Mouse (Mus musculus) heart, embryonic 11.5 days (tissue): ENCODE data around the gene Clstn2. TPM values are rescaled to one million over a fixed set of nuclear protein-coding genes. Genes with fewer than 3 reads are reported as not detected.

Experiments used
- ATAC-seq: fragments of 200-750 bp; cut with Nextera tagmentation; replicated peaks from 2 replicates; pipeline ENCODE4 v1.8.0; 2017; ENCODE audit warnings: moderate library complexity; ENCODE audit not compliant: insufficient number of reproducible peaks, low FRiP score, low TSS enrichment
- H3K27ac ChIP-seq: fragments of 300-500 bp; sonication (generic); 2 replicates; pipeline ENCODE4 v1.5.1; 2014; ENCODE audit warnings: mild to moderate bottlenecking, low read depth, low read length
- H3K27me3 ChIP-seq: fragments of 300-500 bp; sonication (generic); 2 replicates; pipeline ENCODE4 v1.6.1; 2014; ENCODE audit warnings: mild to moderate bottlenecking, low read length, mixed read lengths; ENCODE audit not compliant: control insufficient read depth, insufficient read depth
- H3K36me3 ChIP-seq: fragments of 300-500 bp; sonication (generic); 2 replicates; pipeline ENCODE4 v1.6.1; 2014; ENCODE audit warnings: mild to moderate bottlenecking, low read length, moderate library complexity, mixed read lengths; ENCODE audit not compliant: control insufficient read depth, insufficient read depth
- H3K4me1 ChIP-seq: fragments of 300-500 bp; sonication (generic); 2 replicates; pipeline ENCODE4 v1.6.1; 2014; ENCODE audit warnings: low read length; ENCODE audit not compliant: control insufficient read depth, insufficient read depth
- H3K4me2 ChIP-seq: fragments of 300-500 bp; sonication (generic); 2 replicates; pipeline ENCODE4 v1.6.1; 2014; ENCODE audit warnings: mild to moderate bottlenecking, moderate library complexity
- H3K4me3 ChIP-seq: fragments of 300-500 bp; sonication (generic); 2 replicates; pipeline ENCODE4 v1.5.1; 2014; ENCODE audit warnings: low read depth, low read length
- H3K9ac ChIP-seq: fragments of 300-500 bp; sonication (generic); 2 replicates; pipeline ENCODE4 v1.6.1; 2014; ENCODE audit warnings: mild to moderate bottlenecking, low read depth, low read length, moderate library complexity
- H3K9me3 ChIP-seq: fragments of 300-500 bp; sonication (generic); replicated peaks from 2 replicates; pipeline ENCODE4 v1.6.1; 2016; ENCODE audit warnings: low read length; ENCODE audit not compliant: control insufficient read depth
- WGBS: fragments of 180-500 bp; shearing (Covaris S2); extraction: QIAGEN DNeasy Blood & Tissue Kit; methylation state at CpG from one replicate; pipeline ENCODE4 v1.1.7; 2014; ENCODE audit not compliant: insufficient replicate concordance; 5-methylcytosine and 5-hydroxymethylcytosine counted together
- polyA plus RNA-seq: library from polyadenylated mRNA; unstranded; fragments of >200 nt; fragmentation: Nextera tagmentation; extraction: Ambion mirVana; gene quantifications from 2 replicates; pipeline ENCODE4 v1.2.1, GENCODE M21; 2014

Clstn2 gene
- polyA plus RNA-seq, 1 experiment from 2014 or later: 1.5 TPM

DNA sequence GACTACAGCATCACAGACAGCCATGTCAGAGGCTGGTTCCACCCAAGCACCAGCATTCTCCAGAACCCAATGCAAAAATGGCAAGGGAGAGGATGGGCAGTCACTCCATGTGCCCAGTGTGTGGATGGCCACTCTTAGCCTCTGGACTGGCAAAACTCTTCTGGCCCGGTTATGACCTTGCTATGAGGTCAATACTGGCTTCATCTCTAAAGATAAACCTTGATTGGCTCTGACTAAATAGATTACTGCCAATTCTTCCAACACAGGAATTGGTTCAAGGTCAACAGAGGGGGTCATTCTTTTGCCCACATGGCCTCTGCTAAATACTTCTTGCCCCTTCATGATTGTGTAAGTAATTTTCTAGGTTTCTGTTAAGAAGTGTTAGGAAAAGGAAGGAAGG, 505.1 kb downstream of the Clstn2 start:
- no peak for ATAC-seq
- H3K4me1 ChIP-seq: no peaks in the 10 kb centered on the region
- no peaks in the 10 kb centered on the region for H3K36me3 ChIP-seq
- H3K4me3 ChIP-seq: no peak overlapping the region
- 77% methylated on average over 1 of the region's 1 CpGs for WGBS
- H3K27ac ChIP-seq: no peak overlapping the region
- H3K27me3 ChIP-seq: no peaks in the 10 kb centered on the region
- H3K9me3 ChIP-seq: no peaks in the 10 kb centered on the region
- no peak overlapping the region for H3K9ac ChIP-seq
- H3K4me2 ChIP-seq: no peak overlapping the region

DNA sequence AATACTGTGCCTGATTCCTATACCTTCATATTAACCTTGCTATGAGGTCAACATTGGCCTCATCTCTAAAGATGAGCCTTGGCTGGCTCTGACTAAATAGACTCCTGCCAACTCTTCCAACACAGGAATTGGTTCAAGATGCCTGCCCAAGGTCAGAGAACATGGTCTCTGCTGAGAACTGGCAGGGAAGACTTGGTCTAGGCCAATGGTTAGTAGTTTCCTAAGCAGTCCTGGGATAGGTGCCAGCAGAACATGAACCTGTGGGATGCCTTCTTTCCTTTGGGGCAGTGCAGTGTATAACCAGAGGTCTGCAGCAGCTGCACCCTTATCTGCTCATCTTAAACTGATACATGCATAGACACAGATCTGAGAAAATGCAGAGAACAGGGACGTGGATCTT, 505.7 kb downstream of the Clstn2 start:
- H3K9me3 ChIP-seq: no peaks in the 10 kb centered on the region
- no peaks in the 10 kb centered on the region for H3K27me3 ChIP-seq
- H3K4me1 ChIP-seq: no peaks in the 10 kb centered on the region
- no peak overlapping the region for H3K4me3 ChIP-seq
- no peak for ATAC-seq
- H3K27ac ChIP-seq: no peak overlapping the region
- H3K36me3 ChIP-seq: no peaks in the 10 kb centered on the region
- WGBS: 81% methylated on average over 1 of the region's 1 CpGs
- H3K4me2 ChIP-seq: no peak overlapping the region
- no peak overlapping the region for H3K9ac ChIP-seq

DNA sequence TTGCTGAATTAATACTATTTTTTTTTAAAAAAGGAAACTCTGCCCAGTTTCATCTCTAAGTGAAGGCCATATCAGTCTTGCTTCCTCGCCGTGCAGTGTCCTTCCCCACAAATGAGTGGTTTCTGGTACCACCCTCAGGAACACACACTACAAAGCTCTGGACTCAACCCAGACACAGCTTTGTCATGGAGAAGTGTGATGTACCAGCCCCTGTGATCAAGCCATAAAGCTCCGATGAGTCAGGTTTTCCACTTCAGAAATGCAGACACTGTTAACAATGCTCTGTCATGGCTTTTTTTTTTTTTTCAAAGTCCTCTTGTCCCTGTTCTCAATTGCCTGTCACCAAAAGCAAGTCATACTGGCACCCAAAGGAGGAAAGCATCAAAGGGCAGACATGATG, 507.4 kb downstream of the Clstn2 start:
- no peaks in the 10 kb centered on the region for H3K4me1 ChIP-seq
- no peak for ATAC-seq
- H3K9ac ChIP-seq: no peak overlapping the region
- H3K4me2 ChIP-seq: no peak overlapping the region
- H3K36me3 ChIP-seq: no peaks in the 10 kb centered on the region
- H3K27ac ChIP-seq: no peak overlapping the region
- WGBS: 65% methylated on average over 3 of the region's 3 CpGs
- no peaks in the 10 kb centered on the region for H3K9me3 ChIP-seq
- no peaks in the 10 kb centered on the region for H3K27me3 ChIP-seq
- no peak overlapping the region for H3K4me3 ChIP-seq

DNA sequence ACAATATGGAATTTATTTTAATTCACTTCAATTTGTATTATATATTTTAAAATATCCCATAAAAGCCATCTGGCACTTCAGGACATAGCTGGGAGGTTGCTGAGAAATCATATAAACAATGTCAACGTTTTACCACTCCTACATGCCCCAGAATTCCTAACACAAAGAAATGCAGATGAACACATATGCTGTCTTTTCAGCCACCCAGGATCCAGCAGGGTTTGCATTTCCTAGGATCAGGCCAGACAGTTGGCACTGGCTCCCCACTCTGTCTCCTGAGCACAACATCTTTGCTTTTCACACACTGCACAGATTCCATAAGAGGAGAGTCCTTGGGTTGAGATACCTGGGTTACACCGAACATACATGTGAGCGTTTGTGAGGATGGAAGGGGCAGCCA, 508.1 kb downstream of the Clstn2 start:
- Histone ChIP-seq H3K9me3 (no peaks in the 10 kb centered on the region), H3K4me1 (no peaks in the 10 kb centered on the region), H3K27ac (no peak overlapping the region), H3K36me3 (no peaks in the 10 kb centered on the region), H3K27me3 (no peaks in the 10 kb centered on the region), H3K9ac (no peak overlapping the region), H3K4me2 (no peak overlapping the region), H3K4me3 (no peak overlapping the region)
- 78% methylated on average over 3 of the region's 3 CpGs for WGBS
- no peak for ATAC-seq

GRCm38 (mm10) chr9:97520771-97521170, 512.2 kb downstream of the Clstn2 start:
- H3K27ac ChIP-seq: no peak overlapping the region
- H3K4me1 ChIP-seq: no peaks in the 10 kb centered on the region
- ATAC-seq: no peak
- no peaks in the 10 kb centered on the region for H3K36me3 ChIP-seq
- no peaks in the 10 kb centered on the region for H3K27me3 ChIP-seq
- H3K4me2 ChIP-seq: no peak overlapping the region
- H3K4me3 ChIP-seq: no peak overlapping the region
- 84% methylated on average over 3 of the region's 3 CpGs for WGBS
- H3K9me3 ChIP-seq: no peaks in the 10 kb centered on the region
- H3K9ac ChIP-seq: no peak overlapping the region

GRCm38 (mm10) chr9:97517006-97517405, 516.0 kb downstream of the Clstn2 start:
- Histone ChIP-seq H3K9me3 (no peaks in the 10 kb centered on the region), H3K4me2 (no peak overlapping the region), H3K27me3 (no peaks in the 10 kb centered on the region), H3K4me1 (no peaks in the 10 kb centered on the region), H3K36me3 (no peaks in the 10 kb centered on the region), H3K27ac (no peak overlapping the region), H3K9ac (no peak overlapping the region), H3K4me3 (no peak overlapping the region)
- WGBS: 61% methylated on average over 3 of the region's 3 CpGs
- ATAC-seq: no peak

- Histone ChIP-seq H3K4me3 (no peak overlapping the region), H3K4me2 (no peak overlapping the region), H3K4me1 (no peaks in the 10 kb centered on the region), H3K27me3 (no peaks in the 10 kb centered on the region), H3K27ac (no peak overlapping the region), H3K36me3 (no peaks in the 10 kb centered on the region), H3K9me3 (no peaks in the 10 kb centered on the region), H3K9ac (no peak overlapping the region)
- ATAC-seq: no peak
- WGBS: 81% methylated on average over 2 of the region's 2 CpGs
Measured at GRCm38 (mm10) chr9:97514639-97515038, 518.3 kb downstream of the Clstn2 start.

DNA sequence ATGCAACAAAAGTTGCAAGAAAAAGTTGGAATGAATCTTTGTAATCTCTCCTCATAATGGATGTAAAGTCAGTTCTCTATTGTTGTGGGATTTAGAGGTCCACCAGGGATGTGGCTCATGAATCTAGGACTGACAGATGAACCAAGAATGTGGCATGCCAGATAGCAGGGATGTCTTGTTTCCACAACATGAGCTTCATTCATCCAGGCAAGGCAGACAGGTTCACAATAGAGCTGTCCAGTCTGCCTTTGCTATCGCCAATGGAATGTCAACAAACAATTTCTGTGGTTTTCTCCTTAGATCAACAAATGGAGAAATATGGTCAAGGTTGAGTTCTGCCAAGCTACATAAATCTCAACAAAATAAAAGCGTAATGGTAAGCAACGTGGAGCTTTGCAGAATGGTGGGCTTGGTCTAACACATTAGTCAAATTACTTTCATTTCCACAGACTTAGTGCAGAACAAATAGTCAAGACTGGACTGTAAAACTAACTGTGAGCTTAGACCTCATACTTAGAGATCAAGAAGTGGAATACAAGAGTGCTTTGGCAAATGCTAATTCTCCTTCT, 520.6 kb downstream of the Clstn2 start:
- no peak overlapping the region for H3K4me2 ChIP-seq

DNA sequence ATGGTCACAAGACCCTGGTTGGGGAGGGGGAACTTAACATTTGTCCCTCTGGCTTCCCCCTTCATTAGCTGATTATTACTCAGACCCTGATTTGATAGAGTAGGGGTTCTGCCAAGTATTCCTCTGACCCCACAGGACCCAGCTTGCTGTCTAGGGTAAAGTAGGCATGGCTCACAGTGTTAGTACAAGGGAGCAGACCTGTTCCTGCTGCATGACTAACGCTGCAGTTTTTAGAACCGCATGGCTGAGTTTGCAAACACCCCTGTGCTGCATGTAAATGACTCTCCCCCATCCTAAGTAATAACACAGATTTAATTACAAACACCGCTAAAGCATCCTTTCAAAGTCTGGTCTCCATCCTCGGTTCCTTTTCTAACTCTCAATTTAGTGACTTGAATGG, 531.6 kb downstream of the Clstn2 start:
- no peak for ATAC-seq
- Histone ChIP-seq H3K27ac (no peak overlapping the region), H3K4me2 (no peak overlapping the region), H3K4me1 (no peaks in the 10 kb centered on the region), H3K27me3 (no peaks in the 10 kb centered on the region), H3K4me3 (no peak overlapping the region), H3K36me3 (no peaks in the 10 kb centered on the region), H3K9ac (no peak overlapping the region), H3K9me3 (no peaks in the 10 kb centered on the region)
- WGBS: 72% methylated on average over 4 of the region's 4 CpGs

More for the DNA sequence above, 520.6 kb downstream of the Clstn2 start:
- 78% methylated on average over 3 of the region's 3 CpGs for WGBS
- Histone ChIP-seq H3K27me3 (no peaks in the 10 kb centered on the region), H3K4me1 (no peaks in the 10 kb centered on the region), H3K36me3 (no peaks in the 10 kb centered on the region), H3K9me3 (no peaks in the 10 kb centered on the region), H3K4me3 (no peak overlapping the region), H3K9ac (no peak overlapping the region), H3K27ac (no peak overlapping the region)
- no peak for ATAC-seq
